Mouse (Mus musculus) liver, postnatal 0 days (tissue): Measurements from ENCODE around the gene 5430427O19Rik. TPM values are rescaled to one million over a fixed set of nuclear protein-coding genes. Genes with fewer than 3 reads are reported as not detected.

Source experiments
- ATAC-seq: fragments of 200-750 bp; cut with Nextera tagmentation; 2 replicates; pipeline ENCODE4 v1.8.0; 2017; ENCODE audit warnings: mild to moderate bottlenecking, moderate library complexity
- DNase-seq: peaks from one replicate; pipeline ENCODE4 v3.0.0-alpha.2; 2016
- H3K27ac ChIP-seq: fragments of 300-500 bp; sonication (generic); 2 replicates; pipeline ENCODE4 v1.5.1; 2014; ENCODE audit warnings: antibody characterized with exemption, moderate library complexity, mild to moderate bottlenecking, low read depth
- H3K27me3 ChIP-seq: fragments of 300-500 bp; sonication (generic); 2 replicates; pipeline ENCODE4 v1.6.1; 2014; ENCODE audit warnings: low read length, control low read depth, mixed read lengths; ENCODE audit not compliant: insufficient read depth
- H3K36me3 ChIP-seq: fragments of 300-500 bp; sonication (generic); replicated peaks from 2 replicates; pipeline ENCODE4 v1.6.1; 2014; ENCODE audit warnings: mild to moderate bottlenecking, control low read depth, low read length, moderate library complexity, mixed read lengths; ENCODE audit not compliant: insufficient read depth
- H3K4me1 ChIP-seq: fragments of 300-500 bp; sonication (generic); 2 replicates; pipeline ENCODE4 v1.6.1; 2014; ENCODE audit warnings: antibody characterized with exemption, mild to moderate bottlenecking, control low read depth; ENCODE audit not compliant: insufficient read depth
- H3K4me2 ChIP-seq: fragments of 300-500 bp; sonication (generic); 2 replicates; pipeline ENCODE4 v1.6.1; 2014; ENCODE audit warnings: low read depth, mild to moderate bottlenecking, low read length, moderate library complexity, mixed read lengths
- H3K4me3 ChIP-seq: fragments of 300-500 bp; sonication (generic); 2 replicates; pipeline ENCODE4 v1.5.1; 2014; ENCODE audit warnings: low read depth, low read length
- H3K9ac ChIP-seq: fragments of 300-500 bp; sonication (generic); replicated peaks from 2 replicates; pipeline ENCODE4 v1.6.1; 2014; ENCODE audit warnings: mild to moderate bottlenecking, moderate library complexity
- H3K9me3 ChIP-seq: fragments of 300-500 bp; sonication (generic); 2 replicates; pipeline ENCODE4 v1.6.1; 2016; ENCODE audit warnings: mild to moderate bottlenecking, control low read depth, low read length, mixed read lengths
- CTCF ChIP-seq: sonication (generic); IDR thresholded peaks from 2 replicates; pipeline ENCODE4 v1.5.1; 2016; ENCODE audit warnings: antibody characterized with exemption, low read depth
- EP300 ChIP-seq: IDR thresholded peaks from 2 replicates; pipeline ENCODE4 v1.6.1; 2016; ENCODE audit warnings: antibody characterized with exemption, low read depth, mild to moderate bottlenecking
- WGBS: fragments of 180-500 bp; shearing (Covaris S2); extraction: QIAGEN DNeasy Blood & Tissue Kit; methylation state at CpG from one replicate; pipeline ENCODE4 v1.1.7; 2014; ENCODE audit not compliant: insufficient replicate concordance; 5-methylcytosine and 5-hydroxymethylcytosine counted together
- polyA plus RNA-seq: library from polyadenylated mRNA; unstranded; fragments of >200 nt; fragmentation: Nextera tagmentation; extraction: Ambion mirVana; gene quantifications from 2 replicates; pipeline ENCODE4 v1.2.1, GENCODE M21; 2015

5430427O19Rik gene
- polyA plus RNA-seq = 0.63 and 0.66 TPM in 2 replicates

- no peaks in the 10 kb centered on the region for H3K27me3 ChIP-seq
- H3K9ac ChIP-seq = no peak within 1 kb of the TSS
- peak within 1 kb of the TSS; percentile 35; the same call in 1 of the 2 replicates for H3K27ac ChIP-seq
- no peak for DNase-seq
- TF ChIP-seq EP300 (no peak), CTCF (no peak)
- no peaks in the 10 kb centered on the region for H3K4me1 ChIP-seq
- H3K9me3 ChIP-seq = no peaks in the 10 kb centered on the region
- no peak for ATAC-seq
- 37% methylated on average over 3 of the region's 3 CpGs for WGBS
- H3K4me2 ChIP-seq = peak within 1 kb of the TSS; percentile 31; the same call in 1 of the 2 replicates
- no peak within 1 kb of the TSS for H3K4me3 ChIP-seq
- no peaks in the 10 kb centered on the region for H3K36me3 ChIP-seq
Observed at GRCm38 (mm10) chrX:85869914-85870483, at the start of gene 5430427O19Rik. TSS of gene 5430427O19Rik (plus strand) at chrX:85870354.

- no peak overlapping the region for H3K27ac ChIP-seq
- H3K9ac ChIP-seq = no peak overlapping the region
- no peaks in the 10 kb centered on the region for H3K4me1 ChIP-seq
- no peak overlapping the region for H3K4me2 ChIP-seq
- 58% methylated on average over 3 of the region's 3 CpGs for WGBS
- TF ChIP-seq CTCF = no peak
- no peak for TF ChIP-seq EP300
- no peaks in the 10 kb centered on the region for H3K36me3 ChIP-seq
- no peaks in the 10 kb centered on the region for H3K9me3 ChIP-seq
- H3K27me3 ChIP-seq = no peaks in the 10 kb centered on the region
- H3K4me3 ChIP-seq = no peak overlapping the region
- ATAC-seq (no peak), DNase-seq (no peak)
Observed at GRCm38 (mm10) chrX:85827719-85828453, 42.3 kb upstream of the 5430427O19Rik start.

- no peaks in the 10 kb centered on the region for H3K9me3 ChIP-seq
- H3K27me3 ChIP-seq = no peaks in the 10 kb centered on the region
- H3K4me2 ChIP-seq = no peak overlapping the region
- H3K9ac ChIP-seq = no peak overlapping the region
- DNase-seq (no peak), ATAC-seq (peak; percentile 40; the same call in 1 of the 2 replicates)
- TF ChIP-seq CTCF (no peak), EP300 (no peak)
- H3K4me3 ChIP-seq = no peak overlapping the region
- H3K4me1 ChIP-seq = no peaks in the 10 kb centered on the region
- H3K27ac ChIP-seq = no peak overlapping the region
- H3K36me3 ChIP-seq = no peaks in the 10 kb centered on the region
Observed at GRCm38 (mm10) chrX:85829000-85829399, 41.2 kb upstream of the 5430427O19Rik start.

- no peak overlapping the region for H3K27ac ChIP-seq
- DNase-seq (no peak), ATAC-seq (no peak)
- no peak overlapping the region for H3K4me3 ChIP-seq
- H3K4me1 ChIP-seq = no peaks in the 10 kb centered on the region
- no peaks in the 10 kb centered on the region for H3K36me3 ChIP-seq
- H3K27me3 ChIP-seq = no peaks in the 10 kb centered on the region
- no peak overlapping the region for H3K9ac ChIP-seq
- H3K9me3 ChIP-seq = no peaks in the 10 kb centered on the region
- TF ChIP-seq CTCF = no peak
- no peak for TF ChIP-seq EP300
- H3K4me2 ChIP-seq = no peak overlapping the region
Observed at GRCm38 (mm10) chrX:85839174-85839573, 31.0 kb upstream of the 5430427O19Rik start.

GRCm38 (mm10) chrX:85855938-85856337 is 14.2 kb upstream of the 5430427O19Rik start:
- 46% methylated on average over 3 of the region's 3 CpGs for WGBS
- H3K27me3 ChIP-seq = no peaks in the 10 kb centered on the region
- DNase-seq (no peak), ATAC-seq (no peak)
- H3K27ac ChIP-seq = no peak overlapping the region
- no peak overlapping the region for H3K4me3 ChIP-seq
- H3K4me2 ChIP-seq = no peak overlapping the region
- H3K9me3 ChIP-seq = no peaks in the 10 kb centered on the region
- H3K4me1 ChIP-seq = no peaks in the 10 kb centered on the region
- no peak for TF ChIP-seq CTCF
- H3K36me3 ChIP-seq = no peaks in the 10 kb centered on the region
- H3K9ac ChIP-seq = no peak overlapping the region

- DNase-seq = no peak
- H3K4me2 ChIP-seq = no peak overlapping the region
- no peaks in the 10 kb centered on the region for H3K9me3 ChIP-seq
- no peaks in the 10 kb centered on the region for H3K27me3 ChIP-seq
- no peak overlapping the region for H3K27ac ChIP-seq
- no peaks in the 10 kb centered on the region for H3K36me3 ChIP-seq
- no peak for ATAC-seq
- H3K4me3 ChIP-seq = no peak overlapping the region
- no peak overlapping the region for H3K9ac ChIP-seq
- TF ChIP-seq CTCF (no peak), EP300 (no peak)
- H3K4me1 ChIP-seq = no peaks in the 10 kb centered on the region
Observed at GRCm38 (mm10) chrX:85857169-85857568, 13.0 kb upstream of the 5430427O19Rik start.
